10 mouse cellular contexts compared by ENCODE assay signal in the genomic region with DNA sequence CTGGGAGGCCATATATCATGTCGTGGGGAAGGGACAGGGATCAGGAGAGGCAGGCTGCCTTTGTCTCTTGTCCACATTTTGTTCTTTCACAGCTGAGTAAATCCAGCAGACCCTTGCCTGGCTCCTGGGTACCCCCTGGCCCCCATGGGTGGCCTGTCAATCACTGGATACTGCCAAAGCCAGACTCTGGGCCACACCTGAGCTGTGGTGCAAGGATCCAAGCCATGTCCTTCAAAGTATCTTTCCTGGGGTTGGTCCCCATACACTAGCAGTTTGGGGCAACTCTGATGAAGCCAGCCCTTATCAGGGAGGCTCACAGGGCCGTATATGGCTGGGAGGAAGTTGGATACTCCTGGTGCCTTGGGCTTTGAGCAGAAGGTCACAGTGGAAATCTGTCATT. TPM values are rescaled to one million over a fixed set of nuclear protein-coding genes. Genes with fewer than 3 reads are reported as not detected.
DNase-seq lines count a peak whose midpoint lies in the region; ATAC-seq and TF ChIP-seq lines count a peak whose summit lies in the region.
"Had no signal": no experiment of that assay in that cellular context is flagged by ENCODE, and none has a peak within 500 bp of the region (broad histone marks: within the 10 kb centered on the region; RNA-seq: fewer than 3 reads in every experiment).

No protein-coding gene starts in this region.

- TF ChIP-seq CTCF in left cerebral cortex, adult 2 months (IDR thresholded peaks at IDR 0.05) = no peak

- intact Hi-C loops in left cerebral cortex, adult 2 months (cut with DNase I) = loop anchor here (2.0 kb wide), 1 partner anchor 14 kb away; no protein-coding TSS in a partner anchor
- intact Hi-C loops in gastrocnemius, postnatal 14 days (cut with DNase I; ENCODE audit: low total_unique reads) = no loop called here

- ATAC-seq in forebrain, embryonic 13.5 days = no peak
- ATAC-seq in hindbrain, embryonic 16.5 days = no peak
- ATAC-seq in neural tube, embryonic 13.5 days (ENCODE audit: low read depth) = no peak

- DNase-seq in left cerebral cortex, adult 2 months (ENCODE audit: extremely low spot score in 1 of 2, low spot score in 2 of 2) = no peak
- DNase-seq in left cerebral cortex, adult 18-20 months (ENCODE audit: low spot score in 2 of 2) = no peak
- DNase-seq in left cerebral cortex, adult 11 months (ENCODE audit: low spot score) = no peak
- no peak for DNase-seq in gastrocnemius, postnatal 10 days
- no peak for DNase-seq in gastrocnemius, postnatal 14 days
- DNase-seq: layer of hippocampus, adult 9-11 months had no signal

- H3K9me3 ChIP-seq in forebrain, embryonic 13.5 days (replicated peaks) = no peaks in the 10 kb centered on the region
- no peaks in the 10 kb centered on the region for H3K9me3 ChIP-seq in hindbrain, embryonic 16.5 days (ENCODE audit: control insufficient read depth, low read length)
- H3K9me3 ChIP-seq in neural tube, embryonic 13.5 days = no peaks in the 10 kb centered on the region

- 44% methylated on average over 2 of the region's 2 CpGs for WGBS in forebrain, embryonic 13.5 days
- 17% methylated on average over 2 of the region's 2 CpGs for WGBS in hindbrain, embryonic 16.5 days
- 19% methylated on average over 2 of the region's 2 CpGs for WGBS in neural tube, embryonic 13.5 days

- no peaks in the 10 kb centered on the region for H3K27me3 ChIP-seq in forebrain, embryonic 13.5 days
- no peaks in the 10 kb centered on the region for H3K27me3 ChIP-seq in hindbrain, embryonic 16.5 days (replicated peaks; ENCODE audit: control insufficient read depth, insufficient read depth, low read length)
- no peaks in the 10 kb centered on the region for H3K27me3 ChIP-seq in neural tube, embryonic 13.5 days

- H3K27ac ChIP-seq in left cerebral cortex, adult 2 months = peak overlapping the region; percentile 85
- H3K27ac ChIP-seq in forebrain, embryonic 13.5 days = peak overlapping the region; percentile 98
- peak overlapping the region; percentile 89 for H3K27ac ChIP-seq in hindbrain, embryonic 16.5 days (ENCODE audit: low read depth, low read length)
- peak overlapping the region; percentile 98 for H3K27ac ChIP-seq in neural tube, embryonic 13.5 days (replicated peaks)

- peak overlapping the region; percentile 98 for H3K9ac ChIP-seq in forebrain, embryonic 13.5 days
- peak overlapping the region; percentile 64 for H3K9ac ChIP-seq in hindbrain, embryonic 16.5 days (ENCODE audit: low read depth, low read length)
- peak overlapping the region; percentile 97 for H3K9ac ChIP-seq in neural tube, embryonic 13.5 days

- H3K4me1 ChIP-seq in forebrain, embryonic 13.5 days = peaks cover 64% of the 10 kb centered on the region
- H3K4me1 ChIP-seq in hindbrain, embryonic 16.5 days (ENCODE audit: control insufficient read depth, insufficient read depth, low read depth, low read length) = peaks cover 73% of the 10 kb centered on the region
- H3K4me1 ChIP-seq in neural tube, embryonic 13.5 days (replicated peaks) = peaks cover 89% of the 10 kb centered on the region

- H3K4me3 ChIP-seq in left cerebral cortex, adult 2 months = no peak overlapping the region
- peak overlapping the region; percentile 78 for H3K4me3 ChIP-seq in forebrain, embryonic 13.5 days
- peak overlapping the region; percentile 45 for H3K4me3 ChIP-seq in hindbrain, embryonic 16.5 days (ENCODE audit: low read length)
- H3K4me3 ChIP-seq in neural tube, embryonic 13.5 days = peak overlapping the region; percentile 62

- H3K36me3 ChIP-seq in forebrain, embryonic 13.5 days (ENCODE audit: poor library complexity, severe bottlenecking) = peaks cover 15% of the 10 kb centered on the region
- peaks cover 4% of the 10 kb centered on the region for H3K36me3 ChIP-seq in hindbrain, embryonic 16.5 days (ENCODE audit: control insufficient read depth, insufficient read depth, low read length)
- peaks cover 11% of the 10 kb centered on the region for H3K36me3 ChIP-seq in neural tube, embryonic 13.5 days

- peak overlapping the region; percentile 95 for H3K4me2 ChIP-seq in forebrain, embryonic 13.5 days
- peak overlapping the region; percentile 52 for H3K4me2 ChIP-seq in hindbrain, embryonic 16.5 days (ENCODE audit: low read length)
- H3K4me2 ChIP-seq in neural tube, embryonic 13.5 days = peak overlapping the region; percentile 79

RNA-seq across cellular contexts. Expression of a gene that starts 19.1 kb away (rescaled TPM):
- total RNA-seq in left cerebral cortex, adult 2 months (2021) = under 1 TPM; 0.23 to 0.32 TPM
- under 1 TPM; 0.30 to 0.87 TPM for total RNA-seq in left cerebral cortex, adult 18-20 months (2021)
- polyA plus RNA-seq in forebrain, embryonic 13.5 days (2015; fragmentation: Nextera tagmentation; extraction: Ambion mirVana) = 0.79 and 1.0 TPM in 2 replicates
- polyA plus RNA-seq in hindbrain, embryonic 16.5 days (2015; fragmentation: Nextera tagmentation; extraction: Ambion mirVana) = 1.2 and 1.3 TPM in 2 replicates
- polyA plus RNA-seq in neural tube, embryonic 13.5 days (2015; fragmentation: Nextera tagmentation; extraction: Ambion mirVana) = 1.4 and 1.5 TPM in 2 replicates
- total RNA-seq in gastrocnemius, postnatal 10 days (2021) = 1 to 10 TPM in 1 of 2 experiments, under 1 TPM in 1; 0.80 to 1.2 TPM
- total RNA-seq in gastrocnemius, postnatal 14 days (2021) = under 1 TPM; 0.33 TPM

RNA-seq across cellular contexts. Expression of a gene that starts 23.9 kb away (rescaled TPM):
- total RNA-seq in left cerebral cortex, adult 2 months (2021) = 10 to 100 TPM; 77.6 to 86.8 TPM
- total RNA-seq in left cerebral cortex, adult 18-20 months (2021) = 10 to 100 TPM; 81.2 to 81.3 TPM
- polyA plus RNA-seq in forebrain, embryonic 13.5 days (2015; fragmentation: Nextera tagmentation; extraction: Ambion mirVana) = 156 and 178 TPM in 2 replicates
- polyA plus RNA-seq in hindbrain, embryonic 16.5 days (2015; fragmentation: Nextera tagmentation; extraction: Ambion mirVana) = 112 and 135 TPM in 2 replicates
- 160 and 168 TPM in 2 replicates for polyA plus RNA-seq in neural tube, embryonic 13.5 days (2015; fragmentation: Nextera tagmentation; extraction: Ambion mirVana)
- 10 to 100 TPM; 15.6 to 18.0 TPM for total RNA-seq in gastrocnemius, postnatal 10 days (2021)
- 10 to 100 TPM; 21.4 to 38.2 TPM for total RNA-seq in gastrocnemius, postnatal 14 days (2021)

RNA-seq across cellular contexts. Expression of a gene that starts 56.5 kb away (rescaled TPM):
- total RNA-seq in left cerebral cortex, adult 2 months (2021) = 1 to 10 TPM in 1 of 2 experiments, under 1 TPM in 1; 0.75 to 1.1 TPM
- under 1 TPM; 0.45 to 0.81 TPM for total RNA-seq in left cerebral cortex, adult 18-20 months (2021)
- polyA plus RNA-seq in forebrain, embryonic 13.5 days (2015; fragmentation: Nextera tagmentation; extraction: Ambion mirVana) = 0.49 and 1.0 TPM in 2 replicates
- polyA plus RNA-seq in hindbrain, embryonic 16.5 days (2015; fragmentation: Nextera tagmentation; extraction: Ambion mirVana) = 3.1 and 3.2 TPM in 2 replicates
- polyA plus RNA-seq in neural tube, embryonic 13.5 days (2015; fragmentation: Nextera tagmentation; extraction: Ambion mirVana) = 0.18 and 0.26 TPM in 2 replicates
- not detected for total RNA-seq in gastrocnemius, postnatal 10 days (2021)
- total RNA-seq in gastrocnemius, postnatal 14 days (2021) = not detected
- polyA plus RNA-seq: embryonic facial prominence, embryonic 11.5 days had no signal
